ENCODE assay signal across 23 mouse cellular contexts in the genomic region with DNA sequence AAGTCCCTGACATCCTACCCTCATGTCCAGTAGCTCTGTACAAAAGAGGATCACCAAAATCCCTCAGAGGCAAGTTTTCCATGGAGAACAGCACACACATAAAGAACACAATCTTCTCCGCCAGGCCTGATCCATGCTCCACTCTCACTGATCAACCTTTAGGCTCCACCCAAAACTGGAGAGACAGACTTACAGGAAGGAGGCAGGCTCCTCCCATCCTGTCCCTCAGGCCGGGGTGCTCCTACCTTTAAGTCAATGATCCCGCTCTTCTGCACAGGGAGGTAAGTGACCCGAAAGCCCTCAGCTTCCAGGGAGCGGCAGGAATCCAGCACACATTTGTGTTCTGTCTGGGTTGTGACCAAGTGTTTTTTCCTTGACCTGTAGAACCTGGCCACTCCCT. TPM values are rescaled to one million over a fixed set of nuclear protein-coding genes. Genes with fewer than 3 reads are reported as not detected.
DNase-seq lines count a peak whose midpoint lies in the region; ATAC-seq and TF ChIP-seq lines count a peak whose summit lies in the region.
"Had no signal": no experiment of that assay in that cellular context is flagged by ENCODE, and none has a peak within 500 bp of the region (broad histone marks: within the 10 kb centered on the region; RNA-seq: fewer than 3 reads in every experiment).

No protein-coding gene starts in this region.

- TF ChIP-seq CTCF in stomach, postnatal 0 days (IDR thresholded peaks at IDR 0.05; ENCODE audit: low read depth) = no peak

- no peaks in the 10 kb centered on the region for H3K9me3 ChIP-seq in ES-E14 (ENCODE audit: control insufficient read depth, insufficient read depth, low read depth, low read length)
- H3K9me3 ChIP-seq in stomach, postnatal 0 days (ENCODE audit: control insufficient read depth, low read length) = no peaks in the 10 kb centered on the region
- H3K9me3 ChIP-seq in liver, embryonic 12.5 days (replicated peaks) = no peaks in the 10 kb centered on the region
- H3K9me3 ChIP-seq: embryonic facial prominence, embryonic 13.5 days; embryonic facial prominence, embryonic 15.5 days; forebrain, embryonic 10.5 days; forebrain, embryonic 12.5 days had no signal

- TF ChIP-seq EP300 in stomach, postnatal 0 days (optimal IDR thresholded peaks at IDR 0.05) = no peak

- WGBS in stomach, postnatal 0 days = 80% methylated on average over 5 of the region's 5 CpGs
- 84% methylated on average over 5 of the region's 5 CpGs for WGBS in liver, embryonic 12.5 days (ENCODE audit: insufficient replicate concordance)

- in situ Hi-C loops in ES-E14 (cut with MboI; ENCODE audit: low sequenced_read_pairs in 2 of 2, unreplicated experiment in 2 of 2) = no loop called here

- H3K36me3 ChIP-seq in ES-E14 (ENCODE audit: control insufficient read depth, insufficient read depth, low read length, poor library complexity, severe bottlenecking) = peaks cover 2% of the 10 kb centered on the region
- peaks cover 3% of the 10 kb centered on the region; the same call in 1 of the 2 replicates for H3K36me3 ChIP-seq in stomach, postnatal 0 days (ENCODE audit: control insufficient read depth, insufficient read depth, low read length)
- H3K36me3 ChIP-seq in liver, embryonic 12.5 days = peaks cover 70% of the 10 kb centered on the region

- H3K4me3 ChIP-seq in ES-E14 (ENCODE audit: insufficient read depth in 1 of 2, low read depth in 1 of 2, low read length in 2 of 2, poor library complexity in 1 of 2, severe bottlenecking in 1 of 2) = no peak overlapping the region
- H3K4me3 ChIP-seq in stomach, postnatal 0 days (ENCODE audit: low read depth, low read length) = no peak overlapping the region
- H3K4me3 ChIP-seq in liver, embryonic 12.5 days = no peak overlapping the region
- H3K4me3 ChIP-seq: embryonic facial prominence, embryonic 13.5 days; embryonic facial prominence, embryonic 15.5 days; erythroblast, embryonic 14.5 days; forebrain, embryonic 10.5 days; forebrain, embryonic 12.5 days had no signal

- no peak overlapping the region for H3K4me2 ChIP-seq in stomach, postnatal 0 days (replicated peaks; ENCODE audit: low read depth)
- no peak overlapping the region for H3K4me2 ChIP-seq in liver, embryonic 12.5 days
- H3K4me2 ChIP-seq: embryonic facial prominence, embryonic 13.5 days; embryonic facial prominence, embryonic 15.5 days; forebrain, embryonic 12.5 days had no signal

- peaks cover 0 to 7% of the 10 kb centered on the region in 2 experiments; a peak in 1 of 4 replicates for H3K4me1 ChIP-seq in ES-E14 (ENCODE audit: control insufficient read depth in 2 of 2, insufficient read depth in 2 of 2, low read length in 2 of 2, poor library complexity in 1 of 2)
- H3K4me1 ChIP-seq in stomach, postnatal 0 days (replicated peaks; ENCODE audit: control insufficient read depth, insufficient read depth) = no peaks in the 10 kb centered on the region
- no peaks in the 10 kb centered on the region for H3K4me1 ChIP-seq in liver, embryonic 12.5 days
- H3K4me1 ChIP-seq: embryonic facial prominence, embryonic 13.5 days; embryonic facial prominence, embryonic 15.5 days; forebrain, embryonic 10.5 days; forebrain, embryonic 12.5 days had no signal

- DNase-seq in ES-E14 (ENCODE audit: low read depth, low spot score) = no peak
- peak; percentile 75 for DNase-seq in ZHBTc4 (ENCODE audit: low read depth, low spot score)
- DNase-seq in stomach, postnatal 0 days (ENCODE audit: low spot score) = no peak
- no peak for DNase-seq in cerebellum, postnatal 4 days (ENCODE audit: low spot score in 2 of 2)
- no peak for DNase-seq in kidney, adult 18-20 months
- DNase-seq: adrenal gland, adult 2 months; adrenal gland, postnatal 10 days; adrenal gland, postnatal 25 days; cerebellum, adult 11 months; cerebellum, adult 18-20 months; cerebellum, adult 8-10 months; cerebellum, adult 9-11 months; cerebellum, postnatal 14 days; cerebellum, postnatal 36 days; embryo, embryonic 11 days had no signal

- ATAC-seq in stomach, postnatal 0 days (ENCODE audit: low FRiP score, low TSS enrichment) = peak; percentile 12; the same call in 1 of the 2 replicates
- no peak for ATAC-seq in liver, embryonic 12.5 days
- ATAC-seq: forebrain, embryonic 14.5 days; forebrain, embryonic 16.5 days had no signal

- no peak overlapping the region; the same call in 1 of the 2 replicates for H3K9ac ChIP-seq in ES-E14 (ENCODE audit: insufficient read depth, low read depth, low read length, poor library complexity, severe bottlenecking)
- H3K9ac ChIP-seq in stomach, postnatal 0 days (ENCODE audit: low read length) = no peak overlapping the region
- H3K9ac ChIP-seq in liver, embryonic 12.5 days = no peak overlapping the region
- H3K9ac ChIP-seq: embryonic facial prominence, embryonic 13.5 days; embryonic facial prominence, embryonic 15.5 days; forebrain, embryonic 12.5 days had no signal

- 0 out of 2 replicates have a peak overlapping the region, but pooled peaks have one; percentile 31 for H3K27ac ChIP-seq in ES-E14 (ENCODE audit: insufficient read depth, low read depth, low read length, poor library complexity, severe bottlenecking)
- H3K27ac ChIP-seq in stomach, postnatal 0 days (replicated peaks) = no peak overlapping the region
- no peak overlapping the region for H3K27ac ChIP-seq in liver, embryonic 12.5 days
- H3K27ac ChIP-seq: embryonic facial prominence, embryonic 13.5 days; embryonic facial prominence, embryonic 15.5 days; forebrain, embryonic 10.5 days; forebrain, embryonic 12.5 days had no signal

- H3K27me3 ChIP-seq in stomach, postnatal 0 days (ENCODE audit: control insufficient read depth, insufficient read depth, low read length) = no peaks in the 10 kb centered on the region
- no peaks in the 10 kb centered on the region for H3K27me3 ChIP-seq in liver, embryonic 12.5 days (replicated peaks)
- H3K27me3 ChIP-seq: embryonic facial prominence, embryonic 13.5 days; embryonic facial prominence, embryonic 15.5 days; forebrain, embryonic 12.5 days had no signal

TF ChIP-seq in ES-E14, 5 proteins besides CTCF, POLR2A, EP300 and RAD21:
- TF ChIP-seq CHD2 (IDR thresholded peaks at IDR 0.05; ENCODE audit: low read depth, low read length) (no peak), ZNF384 (IDR thresholded peaks at IDR 0.05; ENCODE audit: low read depth, low read length) (no peak), HCFC1 (IDR thresholded peaks at IDR 0.05; ENCODE audit: borderline replicate concordance, insufficient read depth, low read length) (no peak), ZC3H11A (IDR thresholded peaks at IDR 0.05; ENCODE audit: borderline replicate concordance, low read depth, low read length) (no peak), MAFK (IDR thresholded peaks at IDR 0.05; ENCODE audit: insufficient read depth, low read depth, low read length) (no peak)

RNA-seq across cellular contexts. Expression of a gene that starts 7.3 kb away (rescaled TPM):
- 19.5 and 23.0 TPM in 2 replicates for total RNA-seq in ES-E14 (2012; rRNA removed)
- 4.3 and 5.1 TPM in 2 replicates for polyA plus RNA-seq in stomach, postnatal 0 days (2015; fragmentation: Nextera tagmentation; extraction: Ambion mirVana)
- polyA plus RNA-seq in liver, embryonic 12.5 days (2016; fragmentation: Nextera tagmentation; extraction: Ambion mirVana) = 11.1 and 11.6 TPM in 2 replicates
- polyA plus RNA-seq: erythroblast, embryonic 14.5 days had no signal

RNA-seq across cellular contexts. Expression of a gene that starts 9.7 kb away (rescaled TPM):
- 211 and 216 TPM in 2 replicates for total RNA-seq in ES-E14 (2012; rRNA removed)
- polyA plus RNA-seq in stomach, postnatal 0 days (2015; fragmentation: Nextera tagmentation; extraction: Ambion mirVana) = 378 and 415 TPM in 2 replicates
- polyA plus RNA-seq in liver, embryonic 12.5 days (2016; fragmentation: Nextera tagmentation; extraction: Ambion mirVana) = 302 and 311 TPM in 2 replicates

RNA-seq across cellular contexts. Expression of a gene that starts 9.8 kb away (rescaled TPM):
- 40.2 and 41.6 TPM in 2 replicates for total RNA-seq in ES-E14 (2012; rRNA removed)
- polyA plus RNA-seq in stomach, postnatal 0 days (2015; fragmentation: Nextera tagmentation; extraction: Ambion mirVana) = 40.3 and 43.5 TPM in 2 replicates
- 70.7 and 72.0 TPM in 2 replicates for polyA plus RNA-seq in liver, embryonic 12.5 days (2016; fragmentation: Nextera tagmentation; extraction: Ambion mirVana)

RNA-seq across cellular contexts. Expression of a gene that starts 22.4 kb away (rescaled TPM):
- 21.8 and 22.1 TPM in 2 replicates for total RNA-seq in ES-E14 (2012; rRNA removed)
- 8.0 and 8.8 TPM in 2 replicates for polyA plus RNA-seq in stomach, postnatal 0 days (2015; fragmentation: Nextera tagmentation; extraction: Ambion mirVana)
- 15.5 and 17.2 TPM in 2 replicates for polyA plus RNA-seq in liver, embryonic 12.5 days (2016; fragmentation: Nextera tagmentation; extraction: Ambion mirVana)

RNA-seq across cellular contexts. Expression of a gene that starts 22.4 kb away (rescaled TPM):
- 42.8 and 66.1 TPM in 2 replicates for total RNA-seq in ES-E14 (2012; rRNA removed)
- polyA plus RNA-seq in stomach, postnatal 0 days (2015; fragmentation: Nextera tagmentation; extraction: Ambion mirVana) = 24.7 and 27.2 TPM in 2 replicates
- 36.2 and 37.6 TPM in 2 replicates for polyA plus RNA-seq in liver, embryonic 12.5 days (2016; fragmentation: Nextera tagmentation; extraction: Ambion mirVana)
